Mouse (Mus musculus) G1E (cell line): ENCODE results near the gene Pgam5.

Experiments used
- CTCF ChIP-seq: IDR thresholded peaks from 2 replicates; pipeline ENCODE4 v1.5.1; 2012; ENCODE audit warnings: low read depth, low read length, inconsistent platforms, mixed read lengths
- GATA1 ChIP-seq: IDR thresholded peaks from 2 replicates; pipeline ENCODE4 v1.6.1; 2012; ENCODE audit warnings: borderline replicate concordance, low read length, inconsistent platforms, mixed read lengths
- GATA2 ChIP-seq: IDR thresholded peaks from 2 replicates; pipeline ENCODE4 v1.6.1; 2012; ENCODE audit warnings: low read depth, low read length, inconsistent platforms, borderline replicate concordance
- POLR2AphosphoS5 ChIP-seq: IDR thresholded peaks from 2 replicates; pipeline ENCODE4 v1.6.1; 2012; ENCODE audit warnings: low read depth, low read length, inconsistent platforms; ENCODE audit not compliant: insufficient replicate concordance
- TAL1 ChIP-seq: conservative IDR thresholded peaks from 2 replicates; pipeline ENCODE4 v1.6.1; 2012; ENCODE audit warnings: low read depth, low read length, inconsistent platforms, mixed read lengths

- TF ChIP-seq CTCF = 0 out of 2 replicates have a peak, but pooled peaks have one; percentile 32
- no peak for TF ChIP-seq POLR2AphosphoS5
- TF ChIP-seq GATA1 = no peak
- TF ChIP-seq TAL1 = no peak
- no peak for TF ChIP-seq GATA2
Measured at GRCm38 (mm10) chr5:110269141-110270101, at the start of gene Pgam5.
